Mouse (Mus musculus): ENCODE results near the gene Prdx5. TPM values are rescaled to one million over a fixed set of nuclear protein-coding genes. Genes with fewer than 3 reads are reported as not detected.

Gene Prdx5
- polyA plus RNA-seq, 1 experiment from 2014 or later = 218 TPM

- H3K4me1 ChIP-seq (replicated peaks) = no peaks in the 10 kb centered on the region
- H3K9ac ChIP-seq = no peak overlapping the region
- 70% methylated on average over 3 of the region's 3 CpGs for WGBS
- no peak overlapping the region for H3K27ac ChIP-seq (ENCODE audit: poor library complexity, severe bottlenecking)
- no peaks in the 10 kb centered on the region for H3K36me3 ChIP-seq
- H3K9me3 ChIP-seq (replicated peaks) = no peaks in the 10 kb centered on the region
- no peak overlapping the region for H3K4me3 ChIP-seq
- no peak overlapping the region for H3K4me2 ChIP-seq
- ATAC-seq (ENCODE audit: insufficient number of reproducible peaks, low FRiP score) = no peak
- H3K27me3 ChIP-seq (replicated peaks) = no peaks in the 10 kb centered on the region
Measured at GRCm38 (mm10) chr19:6872701-6873100, 37.2 kb downstream of the Prdx5 start.

DNA sequence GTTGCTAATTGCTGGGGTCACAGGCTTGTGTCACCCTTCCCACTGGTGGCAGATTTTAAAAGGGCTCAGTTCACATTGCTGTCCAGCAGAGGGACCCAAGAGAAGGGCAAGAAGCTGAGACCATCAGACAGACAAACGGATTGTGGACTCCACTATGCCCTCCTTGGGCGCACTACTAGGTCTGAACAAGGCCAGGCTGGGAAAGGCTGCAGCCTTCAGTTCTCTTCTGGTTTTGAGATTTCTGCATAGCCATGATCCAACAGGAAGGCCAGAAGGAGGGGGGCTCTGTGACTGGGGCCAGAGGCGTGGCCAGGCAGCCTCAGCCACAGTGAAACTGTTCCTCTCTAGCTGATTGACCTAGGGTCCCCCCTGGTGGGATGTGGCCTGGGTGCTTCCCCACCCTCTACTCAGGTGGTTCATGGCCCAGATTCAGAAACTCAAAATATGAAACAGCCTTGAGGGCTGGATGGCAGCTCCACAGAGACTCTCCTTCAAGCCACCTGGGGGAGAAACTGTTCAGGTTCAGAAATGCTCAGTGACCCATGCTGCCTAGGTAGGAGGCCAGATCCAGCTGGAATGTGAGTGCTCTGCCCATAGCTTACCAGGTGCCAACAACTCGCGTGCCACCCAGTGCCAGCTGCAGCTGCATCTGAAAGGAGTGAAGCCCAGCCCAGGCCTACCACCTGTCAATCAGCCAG, 38.2 kb downstream of the Prdx5 start:
- no peaks in the 10 kb centered on the region for H3K9me3 ChIP-seq (replicated peaks)
- H3K36me3 ChIP-seq = no peaks in the 10 kb centered on the region
- H3K27ac ChIP-seq (ENCODE audit: poor library complexity, severe bottlenecking) = no peak overlapping the region
- H3K27me3 ChIP-seq (replicated peaks) = no peaks in the 10 kb centered on the region
- no peak for ATAC-seq (ENCODE audit: insufficient number of reproducible peaks, low FRiP score)
- no peaks in the 10 kb centered on the region for H3K4me1 ChIP-seq (replicated peaks)
- no peak overlapping the region for H3K4me3 ChIP-seq
- H3K4me2 ChIP-seq = no peak overlapping the region
- WGBS = 66% methylated on average over 5 of the region's 5 CpGs
- H3K9ac ChIP-seq = no peak overlapping the region

GRCm38 (mm10) chr19:6869355-6869754, 40.6 kb downstream of the Prdx5 start:
- H3K27ac ChIP-seq (ENCODE audit: poor library complexity, severe bottlenecking) = no peak overlapping the region
- peak overlapping the region; percentile 63 for H3K4me2 ChIP-seq
- no peak overlapping the region for H3K9ac ChIP-seq
- 4% methylated on average over 5 of the region's 5 CpGs for WGBS
- no peaks in the 10 kb centered on the region for H3K9me3 ChIP-seq (replicated peaks)
- H3K36me3 ChIP-seq = no peaks in the 10 kb centered on the region
- H3K27me3 ChIP-seq (replicated peaks) = no peaks in the 10 kb centered on the region
- no peaks in the 10 kb centered on the region for H3K4me1 ChIP-seq (replicated peaks)
- no peak for ATAC-seq (ENCODE audit: insufficient number of reproducible peaks, low FRiP score)
- peak overlapping the region; percentile 26 for H3K4me3 ChIP-seq

DNA sequence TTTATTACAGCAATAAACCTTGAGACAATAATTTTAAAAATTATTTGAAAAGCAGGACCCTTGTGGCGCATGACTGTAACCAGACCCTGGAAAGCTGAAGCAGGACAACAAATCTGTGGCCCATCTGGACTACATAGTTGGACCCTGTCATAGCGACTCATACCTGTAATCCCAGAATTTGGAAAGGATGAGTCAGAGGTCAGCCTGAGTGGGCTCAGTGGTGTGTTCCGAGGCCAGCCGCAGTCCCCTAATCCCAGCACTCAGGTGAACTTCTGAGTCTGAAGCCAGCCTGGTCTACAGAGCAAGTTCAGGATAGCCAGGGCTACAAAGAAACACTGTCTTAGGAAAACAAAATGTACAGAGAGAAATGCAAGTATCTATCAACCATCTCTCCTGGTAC, 48.5 kb downstream of the Prdx5 start:
- Histone ChIP-seq H3K4me2 (no peak overlapping the region), H3K36me3 (no peaks in the 10 kb centered on the region), H3K9ac (no peak overlapping the region), H3K9me3 (replicated peaks) (no peaks in the 10 kb centered on the region), H3K4me3 (no peak overlapping the region), H3K4me1 (replicated peaks) (no peaks in the 10 kb centered on the region), H3K27me3 (replicated peaks) (no peaks in the 10 kb centered on the region), H3K27ac (ENCODE audit: poor library complexity, severe bottlenecking) (no peak overlapping the region)
- WGBS = 84% methylated on average over 4 of the region's 4 CpGs
- no peak for ATAC-seq (ENCODE audit: insufficient number of reproducible peaks, low FRiP score)

- no peak for ATAC-seq (ENCODE audit: insufficient number of reproducible peaks, low FRiP score)
- H3K4me2 ChIP-seq = no peak overlapping the region
- H3K36me3 ChIP-seq = no peaks in the 10 kb centered on the region
- H3K4me1 ChIP-seq (replicated peaks) = peaks cover 4% of the 10 kb centered on the region
- H3K4me3 ChIP-seq = no peak overlapping the region
- 68% methylated on average over 6 of the region's 6 CpGs for WGBS
- H3K27ac ChIP-seq (ENCODE audit: poor library complexity, severe bottlenecking) = no peak overlapping the region
- H3K27me3 ChIP-seq (replicated peaks) = 0 out of 2 replicates have a peak, but pooled peaks cover 5% of the 10 kb centered on the region
- no peak overlapping the region for H3K9ac ChIP-seq
- no peaks in the 10 kb centered on the region for H3K9me3 ChIP-seq (replicated peaks)
Measured at GRCm38 (mm10) chr19:6860706-6861105, 49.2 kb downstream of the Prdx5 start.

GRCm38 (mm10) chr19:6859971-6860370, 49.9 kb downstream of the Prdx5 start:
- no peaks in the 10 kb centered on the region for H3K9me3 ChIP-seq (replicated peaks)
- no peaks in the 10 kb centered on the region for H3K36me3 ChIP-seq
- no peak overlapping the region for H3K4me3 ChIP-seq
- 0 out of 2 replicates have a peak, but pooled peaks cover 7% of the 10 kb centered on the region for H3K27me3 ChIP-seq (replicated peaks)
- ATAC-seq (ENCODE audit: insufficient number of reproducible peaks, low FRiP score) = no peak
- H3K27ac ChIP-seq (ENCODE audit: poor library complexity, severe bottlenecking) = no peak overlapping the region
- no peak overlapping the region for H3K9ac ChIP-seq
- peaks cover 11% of the 10 kb centered on the region for H3K4me1 ChIP-seq (replicated peaks)
- no peak overlapping the region for H3K4me2 ChIP-seq
- WGBS = 83% methylated on average over 3 of the region's 3 CpGs

- H3K4me1 ChIP-seq (replicated peaks) = peaks cover 13% of the 10 kb centered on the region
- no peak overlapping the region for H3K27ac ChIP-seq (ENCODE audit: poor library complexity, severe bottlenecking)
- H3K36me3 ChIP-seq = no peaks in the 10 kb centered on the region
- H3K4me2 ChIP-seq = no peak overlapping the region
- no peaks in the 10 kb centered on the region for H3K9me3 ChIP-seq (replicated peaks)
- WGBS = 59% methylated on average over 2 of the region's 2 CpGs
- no peak overlapping the region for H3K9ac ChIP-seq
- peaks cover 15% of the 10 kb centered on the region for H3K27me3 ChIP-seq (replicated peaks)
- H3K4me3 ChIP-seq = no peak overlapping the region
- no peak for ATAC-seq (ENCODE audit: insufficient number of reproducible peaks, low FRiP score)
Measured at GRCm38 (mm10) chr19:6859032-6859651, 50.8 kb downstream of the Prdx5 start.

GRCm38 (mm10) chr19:6858031-6858430, 51.9 kb downstream of the Prdx5 start, which contains the start of gene Ccdc88b:
Ccdc88b (minus strand) TSS chr19:6858211.
- Histone ChIP-seq H3K27me3 (replicated peaks) (peaks cover 24% of the 10 kb centered on the region), H3K4me1 (replicated peaks) (peaks cover 13% of the 10 kb centered on the region), H3K27ac (ENCODE audit: poor library complexity, severe bottlenecking) (no peak within 1 kb of the TSS), H3K9me3 (replicated peaks) (no peaks in the 10 kb centered on the region), H3K4me2 (no peak within 1 kb of the TSS), H3K4me3 (no peak within 1 kb of the TSS), H3K36me3 (no peaks in the 10 kb centered on the region), H3K9ac (no peak within 1 kb of the TSS)
- no peak for ATAC-seq (ENCODE audit: insufficient number of reproducible peaks, low FRiP score)
- 64% methylated on average over 7 of the region's 7 CpGs for WGBS

DNA sequence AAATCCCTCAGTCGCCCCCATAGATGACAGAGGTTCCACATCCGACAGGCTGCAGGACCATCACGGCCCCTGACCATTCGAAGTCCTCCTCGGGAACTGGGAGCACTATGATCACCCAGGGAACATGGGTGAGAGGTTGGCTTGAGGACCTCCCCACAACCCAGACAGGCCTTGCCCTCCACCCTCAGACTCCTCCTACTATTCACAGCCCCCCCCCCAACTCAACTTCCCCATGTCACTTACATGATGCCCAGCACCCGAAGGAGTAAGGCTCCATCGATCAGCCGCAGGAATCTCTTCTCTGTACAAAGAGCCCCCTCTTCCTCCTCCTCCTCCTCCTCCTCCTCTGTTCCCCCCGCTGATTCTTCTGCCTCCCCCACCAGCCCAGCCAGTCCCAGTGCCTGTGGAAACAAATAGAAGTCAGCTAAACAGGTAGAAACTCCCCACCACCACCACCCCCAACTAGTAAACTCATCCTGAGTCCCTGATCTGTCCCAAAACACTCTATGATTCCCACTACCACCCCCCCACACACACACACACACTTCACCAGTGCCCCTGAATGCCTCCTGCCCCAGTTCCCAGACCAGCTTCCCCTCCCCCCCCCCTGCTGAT, 52.4 kb downstream of the Prdx5 start:
- Histone ChIP-seq H3K36me3 (no peaks in the 10 kb centered on the region), H3K4me2 (no peak overlapping the region), H3K4me3 (no peak overlapping the region), H3K9me3 (replicated peaks) (no peaks in the 10 kb centered on the region), H3K27ac (ENCODE audit: poor library complexity, severe bottlenecking) (no peak overlapping the region), H3K9ac (no peak overlapping the region), H3K27me3 (replicated peaks) (peaks cover 28% of the 10 kb centered on the region), H3K4me1 (replicated peaks) (peaks cover 13% of the 10 kb centered on the region)
- ATAC-seq (ENCODE audit: insufficient number of reproducible peaks, low FRiP score) = no peak
- 63% methylated on average over 9 of the region's 9 CpGs for WGBS

GRCm38 (mm10) chr19:6857003-6857360, 52.9 kb downstream of the Prdx5 start:
- H3K4me2 ChIP-seq = no peak overlapping the region

More at GRCm38 (mm10) chr19:6857003-6857360, 52.9 kb downstream of the Prdx5 start:
- peaks cover 28% of the 10 kb centered on the region for H3K27me3 ChIP-seq (replicated peaks)
- H3K9ac ChIP-seq = no peak overlapping the region
- no peak overlapping the region for H3K4me3 ChIP-seq
- 58% methylated on average over 3 of the region's 3 CpGs for WGBS
- ATAC-seq (ENCODE audit: insufficient number of reproducible peaks, low FRiP score) = no peak
- H3K27ac ChIP-seq (ENCODE audit: poor library complexity, severe bottlenecking) = no peak overlapping the region
- H3K4me1 ChIP-seq (replicated peaks) = peaks cover 13% of the 10 kb centered on the region
- H3K9me3 ChIP-seq (replicated peaks) = no peaks in the 10 kb centered on the region
- H3K36me3 ChIP-seq = no peaks in the 10 kb centered on the region
